9 mouse cellular contexts compared by ENCODE assay signal in genomic region chr10:94116781-94117340, GRCm38 (mm10). TPM values are rescaled to one million over a fixed set of nuclear protein-coding genes. Genes with fewer than 3 reads are reported as not detected.
DNase-seq lines count a peak whose midpoint lies in the region; ATAC-seq and TF ChIP-seq lines count a peak whose summit lies in the region.
"Had no signal": no experiment of that assay in that cellular context is flagged by ENCODE, and none has a peak within 500 bp of the region (broad histone marks: within the 10 kb centered on the region; RNA-seq: fewer than 3 reads in every experiment).

No protein-coding gene starts in this region.

- no peak for DNase-seq in heart, embryonic 10.5 days (ENCODE audit: low spot score)
- DNase-seq in heart, adult 8-10 months (ENCODE audit: low spot score) = no peak
- peak; percentile 67 for DNase-seq in lung, embryonic 14.5 days
- DNase-seq in lung, postnatal 4 days = no peak
- peak; percentile 88 for DNase-seq in Muller cell, postnatal 12 days (ENCODE audit: inconsistent ontology term)
- DNase-seq in gastrocnemius, adult 8-10 months (ENCODE audit: low spot score in 2 of 2) = no peak

- H3K4me2 ChIP-seq in lung, embryonic 14.5 days = no peak overlapping the region
- no peak overlapping the region for H3K4me2 ChIP-seq in intestine, postnatal 0 days (replicated peaks; ENCODE audit: low read depth)
- no peak overlapping the region for H3K4me2 ChIP-seq in hindbrain, embryonic 16.5 days (ENCODE audit: low read length)

- WGBS in heart, embryonic 10.5 days = 72% methylated on average over 12 of the region's 12 CpGs
- 41% methylated on average over 12 of the region's 12 CpGs for WGBS in lung, embryonic 14.5 days
- 54% methylated on average over 12 of the region's 12 CpGs for WGBS in intestine, postnatal 0 days
- 70% methylated on average over 12 of the region's 12 CpGs for WGBS in hindbrain, embryonic 16.5 days

- no peaks in the 10 kb centered on the region for H3K27me3 ChIP-seq in heart, embryonic 10.5 days (ENCODE audit: insufficient read depth, poor library complexity, severe bottlenecking)
- no peaks in the 10 kb centered on the region for H3K27me3 ChIP-seq in lung, embryonic 14.5 days (ENCODE audit: insufficient read depth, low read length)
- no peaks in the 10 kb centered on the region for H3K27me3 ChIP-seq in intestine, postnatal 0 days (replicated peaks; ENCODE audit: control insufficient read depth, insufficient read depth, low read length)
- no peaks in the 10 kb centered on the region for H3K27me3 ChIP-seq in hindbrain, embryonic 16.5 days (replicated peaks; ENCODE audit: control insufficient read depth, insufficient read depth, low read length)

- H3K36me3 ChIP-seq in heart, embryonic 10.5 days = no peaks in the 10 kb centered on the region
- H3K36me3 ChIP-seq in lung, embryonic 14.5 days (ENCODE audit: insufficient read depth) = no peaks in the 10 kb centered on the region
- H3K36me3 ChIP-seq in intestine, postnatal 0 days (ENCODE audit: control insufficient read depth, insufficient read depth) = peaks cover 11% of the 10 kb centered on the region; the same call in 1 of the 2 replicates
- H3K36me3 ChIP-seq in hindbrain, embryonic 16.5 days (ENCODE audit: control insufficient read depth, insufficient read depth, low read length) = no peaks in the 10 kb centered on the region

- H3K9me3 ChIP-seq in heart, embryonic 10.5 days = no peaks in the 10 kb centered on the region
- H3K9me3 ChIP-seq in lung, embryonic 14.5 days (ENCODE audit: low read depth, low read length) = no peaks in the 10 kb centered on the region
- no peaks in the 10 kb centered on the region for H3K9me3 ChIP-seq in intestine, postnatal 0 days (ENCODE audit: control insufficient read depth)
- no peaks in the 10 kb centered on the region for H3K9me3 ChIP-seq in hindbrain, embryonic 16.5 days (ENCODE audit: control insufficient read depth, low read length)
- H3K9me3 ChIP-seq: hindbrain, embryonic 10.5 days had no signal

- H3K4me3 ChIP-seq in heart, embryonic 10.5 days = no peak overlapping the region
- no peak overlapping the region for H3K4me3 ChIP-seq in lung, embryonic 14.5 days (ENCODE audit: low read depth, low read length)
- no peak overlapping the region for H3K4me3 ChIP-seq in intestine, postnatal 0 days (ENCODE audit: low read depth, low read length)
- H3K4me3 ChIP-seq in hindbrain, embryonic 16.5 days (ENCODE audit: low read length) = no peak overlapping the region
- H3K4me3 ChIP-seq: hindbrain, embryonic 10.5 days had no signal

- peaks cover 13% of the 10 kb centered on the region for H3K4me1 ChIP-seq in heart, embryonic 10.5 days
- no peaks in the 10 kb centered on the region for H3K4me1 ChIP-seq in lung, embryonic 14.5 days (ENCODE audit: insufficient read depth)
- H3K4me1 ChIP-seq in intestine, postnatal 0 days (replicated peaks; ENCODE audit: control insufficient read depth, insufficient read depth, low read length) = 0 out of 2 replicates have a peak, but pooled peaks cover 2% of the 10 kb centered on the region
- no peaks in the 10 kb centered on the region for H3K4me1 ChIP-seq in hindbrain, embryonic 16.5 days (ENCODE audit: control insufficient read depth, insufficient read depth, low read depth, low read length)

- H3K9ac ChIP-seq in lung, embryonic 14.5 days = no peak overlapping the region
- H3K9ac ChIP-seq in intestine, postnatal 0 days (ENCODE audit: low read depth, low read length) = no peak overlapping the region
- H3K9ac ChIP-seq in hindbrain, embryonic 16.5 days (ENCODE audit: low read depth, low read length) = no peak overlapping the region

- H3K27ac ChIP-seq in heart, embryonic 10.5 days = peak overlapping the region; percentile 47; the same call in 1 of the 2 replicates
- H3K27ac ChIP-seq in lung, embryonic 14.5 days (ENCODE audit: low read depth) = no peak overlapping the region
- H3K27ac ChIP-seq in intestine, postnatal 0 days (ENCODE audit: low read depth, low read length) = no peak overlapping the region
- H3K27ac ChIP-seq in hindbrain, embryonic 16.5 days (ENCODE audit: low read depth, low read length) = no peak overlapping the region
- H3K27ac ChIP-seq: hindbrain, embryonic 10.5 days had no signal

- TF ChIP-seq CTCF in lung, embryonic 14.5 days (IDR thresholded peaks at IDR 0.05; ENCODE audit: low read depth) = no peak
- no peak for TF ChIP-seq CTCF in intestine, postnatal 0 days (IDR thresholded peaks at IDR 0.05; ENCODE audit: low read depth)

- no peak; the same call in 1 of the 2 replicates for ATAC-seq in lung, embryonic 14.5 days (ENCODE audit: insufficient read depth)
- ATAC-seq in intestine, postnatal 0 days = peak; percentile 70
- ATAC-seq in hindbrain, embryonic 16.5 days = no peak

RNA-seq across cellular contexts. Expression of gene Nr2c1, which starts 31.0 kb away (rescaled TPM):
- 8.8 and 9.3 TPM in 2 replicates for polyA plus RNA-seq in heart, embryonic 10.5 days (2016; fragmentation: Nextera tagmentation; extraction: Ambion mirVana)
- 1 to 10 TPM; 5.7 to 6.4 (median 6.0) TPM for total RNA-seq in heart, adult 8-10 months (2022)
- polyA plus RNA-seq in lung, embryonic 14.5 days (2014; fragmentation: Nextera tagmentation; extraction: Ambion mirVana) = 9.5 and 10.2 TPM in 2 replicates
- polyA plus RNA-seq in intestine, postnatal 0 days (2015; fragmentation: Nextera tagmentation; extraction: Ambion mirVana) = 3.8 and 4.2 TPM in 2 replicates
- 6.9 and 7.6 TPM in 2 replicates for polyA plus RNA-seq in hindbrain, embryonic 16.5 days (2015; fragmentation: Nextera tagmentation; extraction: Ambion mirVana)
- total RNA-seq in gastrocnemius, adult 8-10 months (2022) = 1 to 10 TPM; 5.5 to 5.9 (median 5.8) TPM

Comparison
In these comparisons a context has a peak if more than half of its experiments do, and no peak if none do; other contexts are left out.
1. DNase-seq: peak in lung, embryonic 14.5 days (single experiment) and Muller cell, postnatal 12 days (single experiment); none in heart, embryonic 10.5 days (single experiment), heart, adult 8-10 months (single experiment), lung, postnatal 4 days (0 of 2) and gastrocnemius, adult 8-10 months (0 of 2).